Mouse (Mus musculus) neural tube, embryonic 14.5 days (tissue): ENCODE measurements around the gene Zmiz1. TPM values are rescaled to one million over a fixed set of nuclear protein-coding genes. Genes with fewer than 3 reads are reported as not detected.

Source experiments
- ATAC-seq: fragments of 200-750 bp; cut with Nextera tagmentation; 2 replicates; pipeline ENCODE4 v1.8.0; 2017; ENCODE audit warnings: low read depth, mild to moderate bottlenecking, moderate TSS enrichment, moderate library complexity
- H3K27ac ChIP-seq: fragments of 300-500 bp; sonication (generic); 2 replicates; pipeline ENCODE4 v1.5.1; 2014; ENCODE audit warnings: low read depth, mild to moderate bottlenecking, control low read depth, low read length, moderate library complexity, mixed read lengths
- H3K27me3 ChIP-seq: fragments of 300-500 bp; sonication (generic); 2 replicates; pipeline ENCODE4 v1.6.1; 2014; ENCODE audit warnings: low read length; ENCODE audit not compliant: control insufficient read depth, insufficient read depth
- H3K36me3 ChIP-seq: fragments of 300-500 bp; sonication (generic); 2 replicates; pipeline ENCODE4 v1.6.1; 2014; ENCODE audit warnings: low read length, mixed read lengths; ENCODE audit not compliant: control insufficient read depth, insufficient read depth
- H3K4me1 ChIP-seq: fragments of 300-500 bp; sonication (generic); 2 replicates; pipeline ENCODE4 v1.6.1; 2014; ENCODE audit warnings: low read length; ENCODE audit not compliant: control insufficient read depth, insufficient read depth
- H3K4me2 ChIP-seq: fragments of 300-500 bp; sonication (generic); 2 replicates; pipeline ENCODE4 v1.6.1; 2014; ENCODE audit warnings: mild to moderate bottlenecking, low read depth, low read length, control low read depth
- H3K4me3 ChIP-seq: fragments of 300-500 bp; sonication (generic); 2 replicates; pipeline ENCODE4 v1.5.1; 2014; ENCODE audit warnings: low read depth, low read length, control low read depth, mixed read lengths
- H3K9ac ChIP-seq: fragments of 300-500 bp; sonication (generic); replicated peaks from 2 replicates; pipeline ENCODE4 v1.6.1; 2014; ENCODE audit warnings: low read depth, mild to moderate bottlenecking, control low read depth, low read length, mixed read lengths
- H3K9me3 ChIP-seq: fragments of 300-500 bp; sonication (generic); 2 replicates; pipeline ENCODE4 v1.6.1; 2016; ENCODE audit warnings: low read length; ENCODE audit not compliant: control insufficient read depth
- WGBS: fragments of 180-500 bp; shearing (Covaris S2); extraction: QIAGEN DNeasy Blood & Tissue Kit; methylation state at CpG from one replicate; pipeline ENCODE4 v1.1.7; 2014; 5-methylcytosine and 5-hydroxymethylcytosine counted together
- polyA plus RNA-seq: library from polyadenylated mRNA; unstranded; fragments of >200 nt; fragmentation: Nextera tagmentation; extraction: Ambion mirVana; gene quantifications from 2 replicates; pipeline ENCODE4 v1.2.1, GENCODE M21; 2014

Zmiz1 gene
- polyA plus RNA-seq, 1 experiment from 2014 or later = 75.0 TPM

- H3K36me3 ChIP-seq = no peaks in the 10 kb centered on the region; the same call in 1 of the 2 replicates
- H3K9me3 ChIP-seq = no peaks in the 10 kb centered on the region
- WGBS = 44% methylated on average over 9 of the region's 9 CpGs
- H3K9ac ChIP-seq = no peak overlapping the region
- H3K4me3 ChIP-seq = no peak overlapping the region
- ATAC-seq = no peak
- no peak overlapping the region for H3K4me2 ChIP-seq
- H3K4me1 ChIP-seq = peaks cover 35% of the 10 kb centered on the region; the same call in 1 of the 2 replicates
- H3K27me3 ChIP-seq = no peaks in the 10 kb centered on the region
- H3K27ac ChIP-seq = no peak overlapping the region; the same call in 1 of the 2 replicates
These were observed 62.0 kb downstream of the Zmiz1 start for GRCm38 (mm10) chr14:25520991-25521390.

- Histone ChIP-seq H3K9ac (no peak overlapping the region), H3K9me3 (no peaks in the 10 kb centered on the region), H3K27ac (no peak overlapping the region), H3K4me3 (no peak overlapping the region), H3K27me3 (no peaks in the 10 kb centered on the region), H3K4me1 (peaks cover 30% of the 10 kb centered on the region; the same call in 1 of the 2 replicates), H3K4me2 (no peak overlapping the region), H3K36me3 (no peaks in the 10 kb centered on the region; the same call in 1 of the 2 replicates)
- WGBS = 35% methylated on average over 4 of the region's 4 CpGs
- no peak for ATAC-seq
These were observed 62.5 kb downstream of the Zmiz1 start for GRCm38 (mm10) chr14:25521500-25521899.

- H3K9ac ChIP-seq = no peak overlapping the region
- no peaks in the 10 kb centered on the region; the same call in 1 of the 2 replicates for H3K36me3 ChIP-seq
- peaks cover 24% of the 10 kb centered on the region; the same call in 1 of the 2 replicates for H3K4me1 ChIP-seq
- no peak for ATAC-seq
- 25% methylated on average over 4 of the region's 4 CpGs for WGBS
- no peaks in the 10 kb centered on the region for H3K9me3 ChIP-seq
- no peaks in the 10 kb centered on the region for H3K27me3 ChIP-seq
- H3K4me2 ChIP-seq = no peak overlapping the region
- H3K4me3 ChIP-seq = no peak overlapping the region
- H3K27ac ChIP-seq = no peak overlapping the region
These were observed 63.4 kb downstream of the Zmiz1 start for GRCm38 (mm10) chr14:25522415-25522814.

GRCm38 (mm10) chr14:25523230-25524110 is 64.5 kb downstream of the Zmiz1 start:
- Histone ChIP-seq H3K36me3 (no peaks in the 10 kb centered on the region; the same call in 1 of the 2 replicates), H3K9me3 (no peaks in the 10 kb centered on the region), H3K27me3 (no peaks in the 10 kb centered on the region), H3K4me2 (no peak overlapping the region), H3K9ac (no peak overlapping the region), H3K4me1 (peaks cover 24% of the 10 kb centered on the region; the same call in 1 of the 2 replicates), H3K4me3 (no peak overlapping the region), H3K27ac (peak overlapping the region; percentile 34; the same call in 1 of the 2 replicates)
- no peak for ATAC-seq
- 65% methylated on average over 11 of the region's 11 CpGs for WGBS

GRCm38 (mm10) chr14:25524111-25524495 is 65.1 kb downstream of the Zmiz1 start:
- Histone ChIP-seq H3K27me3 (no peaks in the 10 kb centered on the region), H3K4me1 (peaks cover 24% of the 10 kb centered on the region; the same call in 1 of the 2 replicates), H3K9ac (no peak overlapping the region), H3K36me3 (no peaks in the 10 kb centered on the region), H3K9me3 (no peaks in the 10 kb centered on the region), H3K4me2 (no peak overlapping the region), H3K27ac (no peak overlapping the region), H3K4me3 (no peak overlapping the region)
- 88% methylated on average over 9 of the region's 9 CpGs for WGBS
- no peak for ATAC-seq

GRCm38 (mm10) chr14:25524884-25525283 is 65.9 kb downstream of the Zmiz1 start:
- H3K27ac ChIP-seq = 0 out of 2 replicates have a peak overlapping the region, but pooled peaks have one; percentile 28
- peaks cover 18% of the 10 kb centered on the region; the same call in 1 of the 2 replicates for H3K4me1 ChIP-seq
- 81% methylated on average over 4 of the region's 4 CpGs for WGBS

GRCm38 (mm10) chr14:25525729-25526128 is 66.7 kb downstream of the Zmiz1 start:
- Histone ChIP-seq H3K9ac (no peak overlapping the region), H3K4me2 (no peak overlapping the region), H3K9me3 (no peaks in the 10 kb centered on the region), H3K36me3 (no peaks in the 10 kb centered on the region), H3K27ac (no peak overlapping the region), H3K4me1 (peaks cover 10% of the 10 kb centered on the region; the same call in 1 of the 2 replicates), H3K27me3 (no peaks in the 10 kb centered on the region), H3K4me3 (no peak overlapping the region)
- 63% methylated on average over 8 of the region's 8 CpGs for WGBS
- ATAC-seq = no peak

More at GRCm38 (mm10) chr14:25524884-25525283, 65.9 kb downstream of the Zmiz1 start:
- no peak overlapping the region for H3K4me2 ChIP-seq
- no peak overlapping the region for H3K4me3 ChIP-seq
- no peak overlapping the region for H3K9ac ChIP-seq
- ATAC-seq = no peak
- no peaks in the 10 kb centered on the region for H3K9me3 ChIP-seq
- no peaks in the 10 kb centered on the region for H3K27me3 ChIP-seq
- H3K36me3 ChIP-seq = no peaks in the 10 kb centered on the region

- WGBS = 93% methylated on average over 8 of the region's 8 CpGs
- Histone ChIP-seq H3K27ac (no peak overlapping the region), H3K36me3 (no peaks in the 10 kb centered on the region), H3K4me3 (no peak overlapping the region), H3K4me1 (0 out of 2 replicates have a peak, but pooled peaks cover 6% of the 10 kb centered on the region), H3K4me2 (no peak overlapping the region), H3K9me3 (no peaks in the 10 kb centered on the region), H3K27me3 (no peaks in the 10 kb centered on the region), H3K9ac (no peak overlapping the region)
- ATAC-seq = no peak
These were observed 67.9 kb downstream of the Zmiz1 start for GRCm38 (mm10) chr14:25526872-25527271.

- H3K4me1 ChIP-seq = 0 out of 2 replicates have a peak, but pooled peaks cover 6% of the 10 kb centered on the region
- 94% methylated on average over 2 of the region's 2 CpGs for WGBS
- H3K4me2 ChIP-seq = no peak overlapping the region
- no peak overlapping the region for H3K9ac ChIP-seq
- ATAC-seq = no peak
- H3K27ac ChIP-seq = no peak overlapping the region
- no peaks in the 10 kb centered on the region for H3K36me3 ChIP-seq
- H3K4me3 ChIP-seq = no peak overlapping the region
- H3K27me3 ChIP-seq = no peaks in the 10 kb centered on the region
- H3K9me3 ChIP-seq = no peaks in the 10 kb centered on the region
These were observed 68.3 kb downstream of the Zmiz1 start for GRCm38 (mm10) chr14:25527321-25527720.
